ENCODE assay signal across 8 mouse cellular contexts in the genomic region with DNA sequence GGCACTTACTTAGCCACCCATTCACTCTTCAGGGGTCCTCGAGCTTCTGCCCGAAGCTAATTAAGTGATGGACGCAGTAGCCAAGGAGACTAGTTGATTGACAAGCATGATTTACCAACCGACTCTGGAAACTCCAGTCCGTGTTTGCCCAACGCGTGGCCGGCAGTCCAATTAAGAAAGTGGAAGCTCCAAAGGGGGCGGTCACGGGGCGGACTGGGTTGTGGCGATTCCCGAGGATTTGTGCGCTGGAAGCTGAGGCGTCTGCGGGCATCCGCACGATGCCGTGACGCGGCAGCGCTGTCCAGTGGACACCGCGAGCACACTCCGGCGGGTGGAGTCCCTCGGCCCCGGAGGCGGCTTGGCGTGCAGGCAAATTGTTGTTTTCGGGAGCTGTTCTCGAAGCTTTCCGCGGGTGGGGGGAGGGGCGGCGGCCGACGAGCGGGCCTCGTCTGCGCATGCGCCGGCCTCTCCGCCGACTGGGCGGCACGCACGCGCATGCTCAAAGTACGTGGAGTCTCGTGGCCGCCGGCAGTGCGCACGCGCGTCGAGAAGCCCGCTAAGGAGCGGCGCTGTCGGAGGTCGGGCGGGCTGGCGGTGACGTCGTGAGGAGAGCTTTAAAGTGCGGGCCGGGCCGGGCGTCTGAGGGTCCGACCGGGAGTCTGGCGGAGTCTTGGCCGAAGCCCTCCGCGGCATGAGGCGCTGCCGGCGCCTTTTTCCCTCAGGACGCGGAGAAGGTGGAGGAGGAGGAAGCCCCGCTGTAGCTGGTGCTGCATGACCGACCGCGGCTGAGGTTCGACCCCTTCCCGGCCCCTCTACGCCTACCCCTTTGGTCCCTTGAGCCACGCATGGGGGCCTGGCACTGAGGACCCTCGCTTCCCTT. TPM values are rescaled to one million over a fixed set of nuclear protein-coding genes. Genes with fewer than 3 reads are reported as not detected.
DNase-seq lines count a peak whose midpoint lies in the region; ATAC-seq lines count a peak whose summit lies in the region.

No protein-coding gene starts in this region.

- peak overlapping the region; percentile 86 for H3K4me2 ChIP-seq in kidney, embryonic 15.5 days

- peak; percentile 91 to 92 for DNase-seq in B cell, adult 2 months
- DNase-seq in brain, adult 2 months (ENCODE audit: low read depth, low spot score) = peak; percentile 99
- peak; percentile 98 for DNase-seq in heart, embryonic 10.5 days (ENCODE audit: low spot score)
- DNase-seq in liver = peak; percentile 97
- DNase-seq in spleen, postnatal 4 days (ENCODE audit: low spot score in 2 of 2) = peak; percentile 94 to 98

- no peaks in the 10 kb centered on the region for H3K9me3 ChIP-seq in heart, embryonic 10.5 days
- no peaks in the 10 kb centered on the region for H3K9me3 ChIP-seq in kidney, embryonic 15.5 days (replicated peaks)

- H3K27me3 ChIP-seq in heart, embryonic 10.5 days (ENCODE audit: insufficient read depth, poor library complexity, severe bottlenecking) = no peaks in the 10 kb centered on the region
- no peaks in the 10 kb centered on the region for H3K27me3 ChIP-seq in kidney, embryonic 15.5 days

- under 1% methylated on average over 90 of the region's 91 CpGs for whole genome bisulfite sequencing in heart, embryonic 10.5 days
- under 1% methylated on average over 89 of the region's 91 CpGs for WGBS in kidney, embryonic 15.5 days

- peaks cover 24% of the 10 kb centered on the region for H3K4me1 ChIP-seq in heart, embryonic 10.5 days
- H3K4me1 ChIP-seq in kidney, embryonic 15.5 days = peaks cover 35% of the 10 kb centered on the region

- peak overlapping the region; percentile 86 for H3K9ac ChIP-seq in kidney, embryonic 15.5 days

- ATAC-seq in erythroblast, adult 5-6 weeks (replicated peaks; ENCODE audit: low FRiP score, poor library complexity, severe bottlenecking) = peak; percentile 72
- peak; percentile 91 for ATAC-seq in kidney, embryonic 15.5 days (replicated peaks; ENCODE audit: low FRiP score)
- peak; percentile 81 for ATAC-seq in monocyte, adult 5-6 weeks (replicated peaks; ENCODE audit: insufficient number of reproducible peaks, low FRiP score, low TSS enrichment, poor library complexity, severe bottlenecking)

- peak overlapping the region; percentile 97 for H3K27ac ChIP-seq in heart, embryonic 10.5 days
- H3K27ac ChIP-seq in kidney, embryonic 15.5 days = peak overlapping the region; percentile 100

- H3K36me3 ChIP-seq in heart, embryonic 10.5 days = peaks cover 20% of the 10 kb centered on the region
- H3K36me3 ChIP-seq in kidney, embryonic 15.5 days = peaks cover 14% of the 10 kb centered on the region

- H3K4me3 ChIP-seq in heart, embryonic 10.5 days = peak overlapping the region; percentile 98
- peak overlapping the region; percentile 77 for H3K4me3 ChIP-seq in kidney, embryonic 15.5 days (replicated peaks)

RNA-seq across cellular contexts. Expression of gene Alkbh5, which starts 1.5 kb away (rescaled TPM):
- total RNA-seq in erythroblast, adult 5-6 weeks (2015; ENCODE audit: low replicate concordance) = 9.8 and 10.2 TPM in 2 replicates
- total RNA-seq in erythroblast, adult 5-6 weeks (2017; ENCODE audit: low replicate concordance) = 10.9 and 13.8 TPM in 2 replicates
- 32.5 and 38.6 TPM in 2 replicates for polyA plus RNA-seq in heart, embryonic 10.5 days (2016; fragmentation: Nextera tagmentation; extraction: Ambion mirVana)
- polyA plus RNA-seq in kidney, embryonic 15.5 days (2015; fragmentation: Nextera tagmentation; extraction: Ambion mirVana) = 37.5 and 37.9 TPM in 2 replicates
- 26.6 to 33.2 TPM (median 29.5 TPM) in 3 replicates for total RNA-seq in monocyte, adult 5-6 weeks (2017)

Comparison
In these comparisons a context has a peak if more than half of its experiments do, and no peak if none do; other contexts are left out.
1. Peak in every context shown above with its lines: DNase-seq, ATAC-seq, H3K4me3 ChIP-seq and H3K27ac ChIP-seq.